Mouse (Mus musculus) limb, embryonic 14.5 days (tissue): ENCODE measurements around the gene Phc3. TPM values are rescaled to one million over a fixed set of nuclear protein-coding genes. Genes with fewer than 3 reads are reported as not detected.
"Not testable (repeated sequence)": the region's sequence is repeated elsewhere in the genome, so short reads cannot be mapped to it uniquely, and the experiment has no call there.

Experiments used
- ATAC-seq: fragments of 200-750 bp; cut with Nextera tagmentation; 2 replicates; pipeline ENCODE4 v1.8.0; 2017; ENCODE audit warnings: low read depth, moderate number of reproducible peaks, moderate TSS enrichment; ENCODE audit not compliant: low FRiP score
- DNase-seq: peaks from one replicate; pipeline ENCODE4 v3.0.0-alpha.2; 2015; ENCODE audit warnings: low spot score
- H3K27ac ChIP-seq: fragments of 300-500 bp; sonication (generic); replicated peaks from 2 replicates; pipeline ENCODE4 v1.5.1; 2014; ENCODE audit warnings: low read depth, mild to moderate bottlenecking, low read length, moderate library complexity, mixed read lengths
- H3K27me3 ChIP-seq: fragments of 300-500 bp; sonication (generic); 2 replicates; pipeline ENCODE4 v1.6.1; 2014; ENCODE audit warnings: low read length, mixed read lengths; ENCODE audit not compliant: control insufficient read depth, insufficient read depth
- H3K36me3 ChIP-seq: fragments of 300-500 bp; sonication (generic); 2 replicates; pipeline ENCODE4 v1.6.1; 2014; ENCODE audit warnings: mild to moderate bottlenecking, low read length, moderate library complexity, mixed read lengths; ENCODE audit not compliant: control insufficient read depth, insufficient read depth
- H3K4me1 ChIP-seq: fragments of 300-500 bp; sonication (generic); 2 replicates; pipeline ENCODE4 v1.6.1; 2014; ENCODE audit warnings: antibody characterized with exemption, low read length, mixed read lengths; ENCODE audit not compliant: control insufficient read depth, insufficient read depth
- H3K4me2 ChIP-seq: fragments of 300-500 bp; sonication (generic); replicated peaks from 2 replicates; pipeline ENCODE4 v1.6.1; 2014; ENCODE audit warnings: low read depth, mild to moderate bottlenecking, low read length, moderate library complexity; ENCODE audit not compliant: severe bottlenecking
- H3K4me3 ChIP-seq: fragments of 300-500 bp; sonication (generic); replicated peaks from 2 replicates; pipeline ENCODE4 v1.5.1; 2014; ENCODE audit warnings: low read length
- H3K9ac ChIP-seq: fragments of 300-500 bp; sonication (generic); 2 replicates; pipeline ENCODE4 v1.6.1; 2014; ENCODE audit warnings: mild to moderate bottlenecking, low read depth, low read length, moderate library complexity; ENCODE audit not compliant: severe bottlenecking
- H3K9me3 ChIP-seq: fragments of 300-500 bp; sonication (generic); 2 replicates; pipeline ENCODE4 v1.6.1; 2016; ENCODE audit warnings: low read length; ENCODE audit not compliant: control insufficient read depth
- POLR2A ChIP-seq: fragments of 200-500 bp; IDR thresholded peaks from 2 replicates; pipeline ENCODE4 v1.8.0; 2012; ENCODE audit warnings: inconsistent platforms, mild to moderate bottlenecking, moderate library complexity, borderline replicate concordance; ENCODE audit not compliant: insufficient read depth, insufficient read length; ENCODE audit errors: extremely low read depth
- WGBS: fragments of 180-500 bp; shearing (Covaris S2); extraction: QIAGEN DNeasy Blood & Tissue Kit; methylation state at CpG from one replicate; pipeline ENCODE4 v1.1.7; 2014; 5-methylcytosine and 5-hydroxymethylcytosine counted together
- polyA plus RNA-seq, 2 experiments: library from polyadenylated mRNA; depleted of rRNA in 1 of 2; stranded (reverse) in 1 of 2; unstranded in 1 of 2; fragments of >200 nt; fragmentation: Nextera tagmentation in 1 of 2; extraction: Ambion mirVana in 1 of 2; gene quantifications; 2 replicates each; pipeline versions ENCODE4 v1.2.1 to v1.2.3; 2012 to 2014

Gene Phc3
- polyA plus RNA-seq, 2 experiments = 7.9 to 16.9 TPM

DNA sequence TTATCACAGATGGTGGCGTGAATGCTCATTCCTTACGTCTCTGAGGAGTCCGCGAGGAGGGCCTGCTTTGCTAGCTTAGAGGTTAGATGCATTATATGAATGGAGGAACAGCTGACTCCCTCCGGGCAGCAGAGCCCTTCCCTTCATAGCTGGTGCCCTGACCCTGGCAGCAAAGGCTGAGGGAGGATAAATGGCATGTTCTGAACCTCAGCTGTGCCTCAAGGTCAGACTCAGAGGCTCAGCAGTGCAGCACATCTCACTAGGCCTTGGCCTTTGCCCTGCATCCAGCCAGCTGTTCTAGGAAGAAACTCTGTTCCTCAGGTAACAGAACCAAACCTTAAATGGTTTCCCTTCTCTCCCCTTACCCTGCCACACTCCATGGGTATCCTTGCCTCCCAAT lies 101.0 kb downstream of the Phc3 start:
- whole genome bisulfite sequencing = 82% methylated on average over 5 of the region's 5 CpGs
- DNase-seq = no peak
- Histone ChIP-seq H3K27me3 (no peaks in the 10 kb centered on the region), H3K4me1 (no peaks in the 10 kb centered on the region), H3K4me3 (no peak overlapping the region), H3K36me3 (no peaks in the 10 kb centered on the region), H3K9ac (no peak overlapping the region), H3K27ac (no peak overlapping the region), H3K9me3 (no peaks in the 10 kb centered on the region), H3K4me2 (no peak overlapping the region)
- ATAC-seq = no peak
- TF ChIP-seq POLR2A = no peak

- no peak overlapping the region for H3K9ac ChIP-seq
- no peak overlapping the region for H3K4me3 ChIP-seq
- no peak overlapping the region for H3K27ac ChIP-seq
- TF ChIP-seq POLR2A = no peak
- H3K9me3 ChIP-seq = no peaks in the 10 kb centered on the region
- no peak overlapping the region for H3K4me2 ChIP-seq
- no peaks in the 10 kb centered on the region for H3K4me1 ChIP-seq
- no peaks in the 10 kb centered on the region for H3K36me3 ChIP-seq
- WGBS = 80% methylated on average over 1 of the region's 1 CpGs
- H3K27me3 ChIP-seq = no peaks in the 10 kb centered on the region
- DNase-seq (no peak), ATAC-seq (no peak)
These were observed 104.6 kb downstream of the Phc3 start for GRCm38 (mm10) chr3:30864640-30865039.

GRCm38 (mm10) chr3:30863712-30864435 lies 105.3 kb downstream of the Phc3 start:
- H3K27me3 ChIP-seq = no peaks in the 10 kb centered on the region
- H3K4me3 ChIP-seq = no peak overlapping the region
- no peak overlapping the region for H3K27ac ChIP-seq
- no peak for ATAC-seq
- H3K4me1 ChIP-seq = no peaks in the 10 kb centered on the region
- H3K4me2 ChIP-seq = no peak overlapping the region
- no peak overlapping the region for H3K9ac ChIP-seq
- WGBS = 65% methylated on average over 5 of the region's 5 CpGs
- no peak for DNase-seq
- no peak for TF ChIP-seq POLR2A
- H3K9me3 ChIP-seq = no peaks in the 10 kb centered on the region
- H3K36me3 ChIP-seq = no peaks in the 10 kb centered on the region

GRCm38 (mm10) chr3:30860705-30861104 lies 108.5 kb downstream of the Phc3 start:
- WGBS = 75% methylated on average over 4 of the region's 4 CpGs
- Histone ChIP-seq H3K4me1 (no peaks in the 10 kb centered on the region), H3K27me3 (no peaks in the 10 kb centered on the region; the same call in 1 of the 2 replicates), H3K4me2 (no peak overlapping the region), H3K9me3 (no peaks in the 10 kb centered on the region), H3K4me3 (no peak overlapping the region), H3K9ac (no peak overlapping the region), H3K27ac (no peak overlapping the region), H3K36me3 (no peaks in the 10 kb centered on the region)
- TF ChIP-seq POLR2A = no peak
- DNase-seq (no peak), ATAC-seq (no peak)

DNA sequence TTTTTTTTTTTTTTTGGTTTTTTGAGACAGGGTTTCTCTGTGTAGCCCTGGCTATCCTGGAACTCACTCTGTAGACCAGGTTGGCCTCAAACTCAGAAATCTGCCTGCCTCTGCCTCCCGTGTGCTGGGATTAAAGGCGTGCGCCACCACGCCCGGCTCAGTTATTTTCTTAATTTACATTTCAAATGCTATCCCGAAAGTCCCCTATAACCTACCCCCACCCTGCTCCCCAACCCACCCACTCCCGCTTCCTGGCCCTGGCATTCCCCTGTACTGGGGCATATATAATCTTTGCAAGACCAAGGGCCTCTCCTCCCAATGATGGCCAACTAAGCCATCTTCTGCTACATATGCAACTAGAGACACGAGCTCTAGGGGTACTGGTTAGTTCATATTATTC lies 109.6 kb downstream of the Phc3 start:
- H3K27ac ChIP-seq, ATAC-seq, H3K9ac ChIP-seq, H3K27me3 ChIP-seq, H3K4me3 ChIP-seq, H3K4me1 ChIP-seq, H3K4me2 ChIP-seq, H3K9me3 ChIP-seq, DNase-seq, H3K36me3 ChIP-seq: not testable (repeated sequence)
- 96% methylated on average over 8 of the region's 8 CpGs for WGBS
